Mouse (Mus musculus): ENCODE results near the gene Susd5. TPM values are rescaled to one million over a fixed set of nuclear protein-coding genes. Genes with fewer than 3 reads are reported as not detected.
"Not testable (repeated sequence)": the region's sequence is repeated elsewhere in the genome, so short reads cannot be mapped to it uniquely, and the experiment has no call there.

Gene Susd5
- total RNA-seq, 1 experiment from 2014 or later: not detected

GRCm38 (mm10) chr9:114129273-114129835 is 72.4 kb downstream of the Susd5 start:
- not testable (repeated sequence) for ATAC-seq (replicated peaks in 1 of 2; ENCODE audit: insufficient read depth in 1 of 2, low FRiP score in 2 of 2, low TSS enrichment in 1 of 2, low read depth in 1 of 2, poor library complexity in 2 of 2, severe bottlenecking in 2 of 2)

Other genes with a start within 250 kb of the Susd5 start
- gene Ubp1, start 126.2 kb upstream of the Susd5 start, total RNA-seq (2017): 75.9 and 79.3 TPM in 2 replicates
- 0.40 and 1.0 TPM in 2 replicates for gene Fbxl2, start 10.9 kb upstream of the Susd5 start, total RNA-seq (2017)